Mouse (Mus musculus) CD4-positive helper T cell, adult 2 months (primary cell): ENCODE data around the gene Scai.
A peak's percentile ranks its signal among the peaks of the same experiment; 100 is the strongest.

Experiments used
- DNase-seq: peaks from one replicate; pipeline ENCODE4 v3.0.0-alpha.2; 2012; ENCODE audit warnings: low read depth, missing footprints, low spot score

Scai gene

GRCm38 (mm10) chr2:39190561-39191056 is at the start of gene Scai:
TSS of gene Scai (minus strand) at chr2:39190734.
- peak; percentile 99 for DNase-seq

GRCm38 (mm10) chr2:39226731-39227130 is 36.2 kb upstream of the Scai start:
- DNase-seq: no peak

- DNase-seq: peak; percentile 97
Observed at GRCm38 (mm10) chr2:39226019-39226640, 35.6 kb upstream of the Scai start, which contains the start of gene Ppp6c. TSS of gene Ppp6c (minus strand) at chr2:39226451.

GRCm38 (mm10) chr2:39225331-39226018 is 34.9 kb upstream of the Scai start:
- DNase-seq: peak; percentile 42

- peak; percentile 28 for DNase-seq
Observed at GRCm38 (mm10) chr2:39224621-39225020, 34.1 kb upstream of the Scai start.

- DNase-seq: no peak
Observed at GRCm38 (mm10) chr2:39220010-39220409, 29.5 kb upstream of the Scai start.

- no peak for DNase-seq
Observed at GRCm38 (mm10) chr2:39219034-39219433, 28.5 kb upstream of the Scai start.

GRCm38 (mm10) chr2:39217150-39217549 is 26.6 kb upstream of the Scai start:
- DNase-seq: no peak

GRCm38 (mm10) chr2:39210738-39211137 is 20.2 kb upstream of the Scai start:
- DNase-seq: no peak

GRCm38 (mm10) chr2:39203359-39203758 is 12.8 kb upstream of the Scai start:
- DNase-seq: no peak

GRCm38 (mm10) chr2:39194809-39195208 is 4.3 kb upstream of the Scai start:
- DNase-seq: no peak

GRCm38 (mm10) chr2:39189961-39190560 is 473 bp downstream of the Scai start:
- no peak for DNase-seq

- DNase-seq: peak; percentile 6
Observed at GRCm38 (mm10) chr2:39185942-39186341, 4.6 kb downstream of the Scai start.

- no peak for DNase-seq
Observed at GRCm38 (mm10) chr2:39183587-39183986, 6.9 kb downstream of the Scai start.

- no peak for DNase-seq
Observed at GRCm38 (mm10) chr2:39160996-39161395, 29.5 kb downstream of the Scai start.

GRCm38 (mm10) chr2:39157916-39158315 is 32.6 kb downstream of the Scai start:
- DNase-seq: no peak

- DNase-seq: no peak
Observed at GRCm38 (mm10) chr2:39156821-39157220, 33.7 kb downstream of the Scai start.

- DNase-seq: no peak
Observed at GRCm38 (mm10) chr2:39150943-39151342, 39.6 kb downstream of the Scai start.

- DNase-seq: no peak
Observed at GRCm38 (mm10) chr2:39148075-39148474, 42.5 kb downstream of the Scai start.

- no peak for DNase-seq
Observed at GRCm38 (mm10) chr2:39146469-39146868, 44.1 kb downstream of the Scai start.

- no peak for DNase-seq
Observed at GRCm38 (mm10) chr2:39142357-39142948, 48.1 kb downstream of the Scai start.
